Mouse (Mus musculus): ENCODE results near the gene Esx1. TPM values are rescaled to one million over a fixed set of nuclear protein-coding genes. Genes with fewer than 3 reads are reported as not detected.

Gene Esx1
- polyA plus RNA-seq, 1 experiment from 2014 or later = not detected

GRCm38 (mm10) chrX:137118097-137118746, 3.7 kb downstream of the Esx1 start:
- no peaks in the 10 kb centered on the region for H3K9me3 ChIP-seq (replicated peaks)
- no peak overlapping the region; the same call in 1 of the 2 replicates for H3K4me2 ChIP-seq (replicated peaks)
- 0 out of 2 replicates have a peak, but pooled peaks cover 2% of the 10 kb centered on the region for H3K4me1 ChIP-seq
- no peak overlapping the region for H3K4me3 ChIP-seq
- no peak overlapping the region for H3K9ac ChIP-seq
- no peak overlapping the region for H3K27ac ChIP-seq
- peaks cover 74% of the 10 kb centered on the region for H3K27me3 ChIP-seq
- H3K36me3 ChIP-seq = no peaks in the 10 kb centered on the region
- 25% methylated on average over 40 of the region's 40 CpGs for WGBS
- ATAC-seq (ENCODE audit: low FRiP score) = no peak; the same call in 1 of the 2 replicates

DNA sequence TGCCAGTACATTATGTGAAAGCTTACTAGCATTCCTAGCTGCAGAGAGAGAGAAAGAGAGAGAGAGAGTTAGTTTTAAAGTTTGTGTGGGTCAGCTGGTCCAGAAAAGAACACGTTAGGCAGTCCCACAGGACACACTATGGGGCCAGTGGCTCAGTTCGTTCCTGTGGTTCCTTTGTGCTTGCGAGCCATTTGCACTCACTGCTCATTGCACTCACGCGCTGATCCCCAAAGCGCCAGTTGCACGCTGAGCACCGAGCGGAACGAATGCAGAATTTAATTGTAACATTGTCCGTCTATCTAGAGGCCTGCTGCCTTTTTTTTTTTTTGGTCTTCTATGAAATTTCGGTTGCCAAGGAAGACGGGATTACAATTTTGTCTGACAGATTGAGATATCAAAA, 15.4 kb downstream of the Esx1 start:
- H3K4me3 ChIP-seq = no peak overlapping the region
- H3K9me3 ChIP-seq (replicated peaks) = no peaks in the 10 kb centered on the region
- H3K4me2 ChIP-seq (replicated peaks) = no peak overlapping the region
- no peak overlapping the region for H3K9ac ChIP-seq
- H3K27ac ChIP-seq = no peak overlapping the region
- 25% methylated on average over 13 of the region's 13 CpGs for whole genome bisulfite sequencing
- H3K36me3 ChIP-seq = no peaks in the 10 kb centered on the region
- H3K27me3 ChIP-seq = peaks cover 48% of the 10 kb centered on the region
- H3K4me1 ChIP-seq = no peaks in the 10 kb centered on the region
- ATAC-seq (ENCODE audit: low FRiP score) = no peak

DNA sequence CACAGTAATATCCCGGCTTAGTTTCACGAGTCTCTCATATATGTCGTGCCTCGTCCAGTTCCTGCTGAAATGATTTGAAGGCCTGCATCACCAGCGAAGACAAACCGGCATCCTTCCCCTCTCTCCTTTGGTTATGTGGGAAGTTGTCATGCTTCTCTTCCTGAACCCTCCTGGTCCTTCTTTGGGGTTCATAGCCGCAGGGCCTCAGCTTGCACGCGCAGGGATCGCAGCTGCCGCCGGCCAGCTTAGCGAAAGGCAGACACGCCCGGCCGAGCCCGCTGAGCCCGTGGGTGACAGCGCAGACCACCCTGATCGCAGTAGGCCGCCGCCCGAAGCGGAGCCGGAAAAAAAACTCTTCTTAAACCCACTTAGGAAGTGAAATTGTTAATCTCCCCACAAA, 17.4 kb downstream of the Esx1 start:
- 25% methylated on average over 25 of the region's 25 CpGs for WGBS
- no peak overlapping the region for H3K4me2 ChIP-seq (replicated peaks)
- ATAC-seq (ENCODE audit: low FRiP score) = no peak

More for the DNA sequence above, 17.4 kb downstream of the Esx1 start:
- Histone ChIP-seq H3K4me1 (no peaks in the 10 kb centered on the region), H3K9me3 (replicated peaks) (no peaks in the 10 kb centered on the region), H3K27ac (no peak overlapping the region), H3K4me3 (no peak overlapping the region), H3K27me3 (peaks cover 61% of the 10 kb centered on the region), H3K36me3 (no peaks in the 10 kb centered on the region), H3K9ac (no peak overlapping the region)

Other genes with a start within 250 kb of the Esx1 start
- not detected in 2 replicates for gene H2bfm, start 194.8 kb downstream of the Esx1 start, polyA plus RNA-seq (2016; fragmentation: Nextera tagmentation; extraction: Ambion mirVana)
- 82.4 and 101 TPM in 2 replicates for gene Tmsb15b2, start 146.6 kb downstream of the Esx1 start, polyA plus RNA-seq (2016; fragmentation: Nextera tagmentation; extraction: Ambion mirVana)
- 10.6 TPM in 2 replicates for gene Tmsb15l, start 145.2 kb downstream of the Esx1 start, polyA plus RNA-seq (2016; fragmentation: Nextera tagmentation; extraction: Ambion mirVana)
- 28.8 and 37.6 TPM in 2 replicates for gene Tmsb15b1, start 145.2 kb downstream of the Esx1 start, polyA plus RNA-seq (2016; fragmentation: Nextera tagmentation; extraction: Ambion mirVana)
- 136 and 137 TPM in 2 replicates for gene Zcchc18, start 128.9 kb downstream of the Esx1 start, polyA plus RNA-seq (2016; fragmentation: Nextera tagmentation; extraction: Ambion mirVana)
- 13.1 and 15.6 TPM in 2 replicates for gene Slc25a53, start 83.8 kb downstream of the Esx1 start, polyA plus RNA-seq (2016; fragmentation: Nextera tagmentation; extraction: Ambion mirVana)
- gene Fam199x, start 72.5 kb downstream of the Esx1 start, polyA plus RNA-seq (2016; fragmentation: Nextera tagmentation; extraction: Ambion mirVana) = 12.0 and 12.9 TPM in 2 replicates

Measured in hindbrain, embryonic 12.5 days (tissue).